Mouse (Mus musculus) testis, postnatal 14 days (tissue): Measurements from ENCODE around the gene Cldn7.
"Not testable (repeated sequence)": the region's sequence is repeated elsewhere in the genome, so short reads cannot be mapped to it uniquely, and the experiment has no call there.

Experiments used
- DNase-seq: peaks from one replicate; pipeline ENCODE4 v3.0.0; 2021; ENCODE audit warnings: low spot score

The Cldn7 gene

DNA sequence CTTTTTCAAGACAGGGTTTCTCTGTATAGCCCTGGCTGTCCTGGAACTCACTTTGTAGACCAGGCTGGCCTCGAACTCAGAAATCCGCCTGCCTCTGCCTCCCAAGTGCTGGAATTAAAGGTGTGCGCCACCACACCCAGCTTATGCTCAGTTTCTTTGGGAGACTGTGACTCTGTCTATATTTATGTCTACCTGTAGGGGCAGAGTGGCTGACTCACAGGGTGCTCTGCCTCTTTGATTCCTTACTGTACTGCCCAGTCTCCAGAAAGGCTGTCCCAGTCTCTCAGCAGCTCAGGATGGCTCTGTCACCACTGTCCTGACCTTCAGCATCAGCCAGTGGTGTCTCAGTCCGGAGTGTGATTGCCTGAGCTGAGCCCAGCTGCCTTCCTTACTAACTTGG lies 9.0 kb upstream of the Cldn7 start:
- not testable (repeated sequence) for DNase-seq

DNA sequence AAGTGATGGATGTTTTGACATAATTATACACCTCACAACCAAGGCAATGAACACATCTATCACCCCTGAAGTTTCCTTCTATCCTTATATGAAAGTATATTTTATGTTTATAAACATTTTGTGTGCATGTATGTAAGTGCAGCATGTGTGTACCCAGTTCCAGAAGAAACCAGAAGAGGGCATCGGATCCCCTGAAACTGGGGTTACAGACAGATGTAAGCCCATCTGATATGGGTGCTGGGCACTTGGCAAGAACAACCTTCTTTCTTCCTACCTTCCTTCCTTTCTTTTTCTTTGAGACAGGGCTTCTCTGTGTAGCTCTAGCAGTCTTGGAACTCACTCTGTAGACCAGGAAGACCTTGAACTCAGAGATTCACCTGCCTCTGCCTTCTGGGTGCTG lies 8.4 kb upstream of the Cldn7 start:
- DNase-seq = no peak

DNA sequence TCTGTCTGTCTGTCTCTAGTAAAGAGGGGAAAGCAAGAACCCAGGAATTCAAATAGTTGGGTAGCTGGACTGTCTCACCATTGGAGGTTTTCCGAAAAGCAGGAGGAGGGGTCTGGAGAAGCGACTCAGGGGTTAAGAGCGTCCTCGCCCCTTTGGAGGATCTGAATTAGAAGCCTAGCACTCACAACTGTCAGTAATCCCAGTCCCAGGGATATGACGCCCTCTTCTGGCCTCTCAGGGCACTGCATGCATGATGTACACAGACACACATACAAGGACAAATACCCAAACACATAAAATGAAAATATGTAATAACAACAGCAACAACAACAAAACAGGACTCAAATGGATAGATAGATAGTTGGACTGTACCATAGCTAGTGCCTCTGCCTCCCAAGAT lies 4.0 kb upstream of the Cldn7 start:
- DNase-seq = no peak

DNA sequence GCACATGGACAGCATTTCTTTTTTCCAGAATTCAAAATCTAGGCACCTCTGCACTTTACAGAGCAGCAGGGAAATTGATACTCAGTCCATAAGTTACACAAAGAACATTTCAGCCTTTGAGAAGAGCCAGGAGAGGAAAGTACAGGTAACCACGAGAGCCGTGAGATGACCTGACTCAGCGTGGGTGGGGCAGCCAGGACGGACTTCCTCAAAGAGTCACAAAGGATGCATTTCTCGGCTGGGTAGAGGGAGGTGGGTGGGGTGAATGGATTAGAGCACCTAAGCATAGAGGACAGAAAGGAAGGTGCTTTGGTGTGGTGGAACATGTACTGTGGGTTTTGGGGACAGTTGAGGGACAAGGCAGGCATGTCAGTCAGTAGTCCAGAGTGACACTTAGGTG lies 2.7 kb upstream of the Cldn7 start:
- no peak for DNase-seq

DNA sequence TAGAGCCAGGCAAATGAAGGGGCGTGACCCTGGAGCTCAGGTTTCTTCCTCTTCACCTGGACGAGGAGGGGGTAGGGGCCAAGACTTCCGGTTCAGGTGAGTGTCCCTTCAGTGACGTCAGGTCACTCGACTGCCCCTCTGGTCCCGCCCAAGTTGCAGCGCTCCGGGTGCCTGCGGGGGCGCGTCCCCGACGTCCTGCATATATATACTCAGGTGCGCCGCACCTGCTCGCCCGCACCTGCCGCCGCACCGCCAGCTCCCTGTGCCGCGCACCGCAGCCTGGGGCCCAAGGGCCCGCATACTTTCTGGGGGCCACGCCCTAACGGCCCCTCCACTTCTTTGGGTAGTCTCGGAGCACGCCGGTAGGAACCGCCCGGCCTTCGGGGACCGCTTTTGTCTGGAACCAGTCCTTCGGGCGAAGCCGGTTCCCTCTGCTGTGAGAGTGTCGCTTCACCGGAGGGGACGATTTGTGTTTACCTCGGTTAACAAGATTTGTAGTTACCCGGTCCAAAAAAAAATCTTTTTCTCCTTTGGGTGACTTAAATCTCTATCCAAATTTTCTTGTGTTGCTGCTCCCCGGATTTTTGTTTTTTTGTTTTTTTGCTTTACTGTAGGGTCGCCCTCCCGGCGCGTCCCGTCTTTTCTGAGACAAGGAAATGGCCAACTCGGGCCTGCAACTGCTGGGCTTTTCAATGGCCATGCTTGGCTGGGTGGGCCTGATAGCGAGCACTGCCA lies 859 bp downstream of the Cldn7 start:
- DNase-seq = no peak

DNA sequence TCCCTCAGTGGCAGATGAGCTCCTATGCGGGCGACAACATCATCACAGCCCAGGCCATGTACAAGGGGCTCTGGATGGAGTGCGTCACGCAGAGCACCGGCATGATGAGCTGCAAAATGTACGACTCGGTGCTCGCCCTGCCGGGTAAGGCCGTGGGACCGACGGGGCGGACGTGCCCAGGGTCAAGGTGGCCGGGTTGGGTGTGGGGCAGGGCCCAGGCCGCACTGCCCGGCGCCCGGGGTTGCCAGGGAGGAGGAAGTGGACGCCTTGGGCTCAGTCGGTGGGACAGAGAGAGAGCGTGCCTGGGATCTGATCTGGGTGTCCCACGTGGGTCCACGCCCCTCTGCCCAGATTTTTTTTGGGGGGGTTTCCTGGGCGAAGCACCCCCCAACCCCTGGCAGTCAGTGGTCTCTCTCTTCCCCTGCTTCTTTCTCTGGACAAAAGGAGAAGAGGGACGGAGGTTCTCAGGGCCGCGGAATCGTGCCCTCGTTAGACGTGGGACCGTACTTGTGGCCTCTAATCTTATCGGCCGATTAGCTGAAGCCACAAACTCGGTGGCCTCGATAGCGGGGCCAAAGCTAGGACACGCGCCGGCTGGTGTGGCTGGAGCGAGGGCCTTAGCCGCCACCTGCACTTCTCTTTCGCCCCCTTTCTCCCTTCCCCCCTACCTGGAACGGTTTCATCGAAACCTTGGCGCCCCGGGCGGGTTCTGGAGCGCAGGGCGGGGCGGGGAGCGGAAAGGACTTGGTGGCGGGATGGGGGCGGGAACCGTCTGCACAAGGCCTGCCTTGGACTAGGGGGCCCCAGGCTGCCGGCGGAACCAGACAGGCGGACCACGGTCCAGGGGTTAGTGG lies 1.7 kb downstream of the Cldn7 start:
- DNase-seq = peak; percentile 59

DNA sequence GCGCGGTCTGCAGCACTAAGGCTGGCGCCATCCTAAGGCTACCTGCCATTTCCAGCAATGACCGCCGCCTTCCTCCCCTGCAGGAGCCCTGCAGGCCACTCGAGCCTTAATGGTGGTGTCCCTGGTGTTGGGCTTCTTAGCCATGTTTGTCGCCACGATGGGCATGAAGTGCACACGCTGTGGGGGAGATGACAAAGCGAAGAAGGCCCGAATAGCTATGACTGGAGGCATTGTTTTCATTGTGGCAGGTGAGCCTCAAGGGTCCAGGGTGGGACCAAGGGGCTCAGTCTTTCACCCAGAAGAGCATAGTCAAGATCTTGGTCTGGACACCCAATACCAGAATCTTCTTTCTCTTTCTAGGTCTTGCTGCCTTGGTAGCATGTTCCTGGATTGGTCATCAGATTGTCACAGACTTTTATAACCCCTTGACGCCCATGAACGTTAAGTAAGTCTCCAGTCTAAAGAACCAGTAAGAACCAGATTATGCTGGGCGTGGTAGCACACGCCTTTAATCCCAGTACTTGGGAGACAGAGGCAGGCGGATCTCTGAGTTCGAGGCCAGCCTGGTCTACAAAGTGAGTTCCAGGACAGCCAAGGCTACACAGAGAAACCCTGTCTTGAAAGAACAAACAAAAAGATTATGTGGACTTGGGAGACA lies 2.4 kb downstream of the Cldn7 start:
- DNase-seq = no peak

DNA sequence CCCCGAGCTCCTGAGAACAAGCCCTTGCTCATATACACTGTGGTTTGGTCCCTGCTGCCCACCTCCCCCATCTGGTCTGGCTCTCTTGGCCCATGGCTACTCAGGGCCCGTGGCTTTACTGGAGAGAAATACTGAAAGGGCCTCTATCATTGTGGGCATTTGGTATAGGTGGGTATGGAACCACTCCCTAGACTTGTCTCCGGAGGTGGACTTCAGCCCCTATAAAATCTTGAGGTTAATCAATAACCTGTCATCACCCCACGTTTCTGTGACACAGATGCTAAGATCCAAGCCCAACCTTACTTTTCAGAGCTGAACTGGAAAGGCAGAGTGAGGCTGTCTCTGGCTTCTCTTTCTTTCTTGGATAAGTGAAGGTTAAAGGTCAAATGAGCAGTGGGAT lies 4.2 kb downstream of the Cldn7 start:
- DNase-seq = no peak

DNA sequence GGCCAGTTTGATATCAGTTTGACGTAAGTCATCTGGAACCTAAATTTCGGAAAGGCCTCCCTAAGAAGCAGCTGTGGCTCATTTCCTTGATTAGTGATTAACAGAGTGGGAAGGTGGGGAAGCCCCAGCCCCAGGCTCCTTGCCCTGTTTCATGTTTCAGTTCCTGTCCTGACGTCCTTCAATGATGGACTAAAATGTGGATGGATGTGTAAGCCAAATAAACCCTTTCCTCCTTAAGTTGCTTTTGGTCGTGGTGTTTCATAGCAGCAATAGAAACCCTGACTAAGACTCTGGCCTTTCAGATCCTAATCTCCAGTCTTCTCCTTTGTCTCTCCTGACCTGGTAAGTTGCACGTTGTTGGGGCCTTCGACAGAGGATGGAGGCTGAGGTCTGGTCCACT lies 5.6 kb downstream of the Cldn7 start:
- no peak for DNase-seq

DNA sequence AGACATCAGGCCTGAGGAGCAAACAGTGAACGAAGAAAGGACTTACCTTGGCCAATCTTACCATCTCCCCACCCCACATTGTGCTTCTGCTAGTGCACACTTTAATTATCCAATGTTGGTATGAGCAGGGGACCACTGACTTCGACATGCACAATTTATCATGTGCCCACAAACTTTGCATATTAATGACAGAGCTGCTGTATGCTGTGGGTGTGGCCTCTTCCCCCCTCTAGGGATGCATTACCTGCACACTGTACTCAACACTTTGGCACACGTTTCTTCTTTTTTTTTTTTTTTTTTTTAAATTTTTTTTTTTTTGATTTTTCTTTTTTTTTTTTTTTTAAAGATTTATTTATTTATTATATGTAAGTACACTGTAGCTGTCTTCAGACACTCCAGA lies 6.2 kb downstream of the Cldn7 start:
- no peak for DNase-seq

DNA sequence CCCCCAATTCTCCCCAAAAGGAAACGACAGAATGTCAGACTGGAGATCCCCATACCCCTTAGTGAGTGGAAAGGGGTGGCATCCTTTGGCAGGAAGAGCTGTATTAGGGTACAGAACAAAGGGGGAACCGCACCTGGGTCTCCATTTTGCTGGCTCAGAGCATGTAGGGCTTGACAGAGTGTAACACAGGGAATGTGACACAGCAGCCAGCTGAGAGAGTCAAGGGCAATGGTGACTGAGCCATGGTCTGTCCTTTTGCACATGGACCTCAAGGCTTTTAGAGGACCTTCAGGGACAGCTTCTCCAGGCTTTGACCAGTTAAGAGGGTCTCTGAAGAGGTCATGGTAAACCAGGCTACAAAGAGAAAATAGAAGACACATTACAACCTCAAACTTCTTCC lies 10.3 kb downstream of the Cldn7 start:
- no peak for DNase-seq

DNA sequence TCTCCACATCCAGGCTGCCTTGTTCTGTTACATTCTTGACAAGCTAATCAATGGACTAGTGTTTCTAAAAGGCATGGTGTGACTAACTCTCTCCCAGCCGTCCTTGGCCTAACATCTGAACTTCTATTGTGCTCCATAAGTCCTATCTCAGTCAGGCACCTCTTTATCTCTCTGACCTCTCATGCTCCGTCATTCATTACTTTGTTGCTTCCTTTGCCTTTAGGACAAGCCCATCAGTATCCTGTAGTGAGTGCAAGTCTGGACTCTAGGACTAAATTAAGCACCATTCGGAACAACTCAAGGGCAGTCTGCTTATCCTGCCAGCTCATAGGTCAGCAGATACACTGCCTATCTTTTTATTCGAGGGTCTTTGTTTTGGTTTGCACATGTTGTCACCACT lies 11.7 kb downstream of the Cldn7 start:
- peak; percentile 55 for DNase-seq

DNA sequence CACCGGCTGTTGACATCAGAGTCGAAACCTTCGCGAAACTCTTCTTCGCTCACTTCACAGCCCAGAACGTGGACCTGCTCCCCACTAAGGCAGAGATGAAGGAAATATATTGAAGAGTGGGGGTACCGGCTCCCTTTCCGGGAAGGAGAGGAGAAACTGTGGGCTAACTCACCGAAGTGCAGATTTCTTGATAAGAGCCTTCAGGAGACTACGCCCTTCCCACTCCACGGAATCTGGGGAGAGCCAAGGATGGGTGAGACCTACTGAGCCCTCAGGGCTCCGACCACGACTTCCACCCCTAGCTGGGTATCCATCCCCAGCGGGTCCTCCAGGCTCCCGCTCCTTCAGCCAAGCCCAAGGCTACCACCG lies 15.2 kb downstream of the Cldn7 start:
- no peak for DNase-seq

DNA sequence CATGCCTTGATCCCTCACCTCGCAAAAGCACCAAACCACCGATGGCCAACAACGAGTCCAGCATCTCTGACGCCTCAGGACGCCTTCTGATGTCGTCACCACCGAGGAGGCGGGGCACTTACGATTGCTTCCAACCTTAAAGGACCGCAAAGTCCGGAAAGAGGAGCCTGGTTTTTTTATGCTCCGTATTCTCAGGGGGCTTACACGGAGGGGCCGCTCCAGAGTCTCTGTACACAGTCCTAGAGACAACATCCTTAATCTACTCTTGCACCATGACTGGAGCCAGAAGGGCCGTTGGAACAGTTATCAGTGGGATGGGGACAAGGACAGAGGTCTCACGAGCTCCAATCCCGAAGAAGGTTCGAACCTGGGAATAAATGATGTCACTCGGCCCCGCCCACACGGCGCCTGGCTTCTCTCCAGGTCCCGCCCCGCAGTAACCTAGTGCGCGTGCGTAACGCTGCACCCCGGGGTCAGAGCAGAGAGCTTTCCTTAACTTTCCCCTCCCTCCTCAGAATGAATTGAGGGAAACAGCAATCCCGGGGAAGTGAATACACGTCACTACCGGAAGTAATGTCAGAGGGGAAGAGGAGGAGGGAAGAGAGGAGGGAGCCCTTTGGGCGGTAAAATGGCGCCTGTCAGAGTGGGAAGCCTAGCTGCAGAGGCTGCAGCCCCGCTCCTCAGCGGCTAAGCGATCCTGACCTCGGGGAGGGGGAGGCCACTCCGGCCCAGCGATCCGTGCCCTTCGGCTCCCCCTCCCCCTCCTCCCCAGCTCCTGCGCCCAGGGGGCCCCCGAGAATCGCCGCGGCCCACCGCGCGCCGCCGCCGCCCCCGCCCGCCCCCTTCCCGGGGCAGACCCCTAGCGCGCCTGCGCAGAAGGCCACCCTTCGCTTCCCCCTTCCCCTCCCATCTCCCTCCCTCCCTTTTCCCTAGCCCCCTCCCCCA lies 15.9 kb downstream of the Cldn7 start:
- DNase-seq = peak; percentile 95

DNA sequence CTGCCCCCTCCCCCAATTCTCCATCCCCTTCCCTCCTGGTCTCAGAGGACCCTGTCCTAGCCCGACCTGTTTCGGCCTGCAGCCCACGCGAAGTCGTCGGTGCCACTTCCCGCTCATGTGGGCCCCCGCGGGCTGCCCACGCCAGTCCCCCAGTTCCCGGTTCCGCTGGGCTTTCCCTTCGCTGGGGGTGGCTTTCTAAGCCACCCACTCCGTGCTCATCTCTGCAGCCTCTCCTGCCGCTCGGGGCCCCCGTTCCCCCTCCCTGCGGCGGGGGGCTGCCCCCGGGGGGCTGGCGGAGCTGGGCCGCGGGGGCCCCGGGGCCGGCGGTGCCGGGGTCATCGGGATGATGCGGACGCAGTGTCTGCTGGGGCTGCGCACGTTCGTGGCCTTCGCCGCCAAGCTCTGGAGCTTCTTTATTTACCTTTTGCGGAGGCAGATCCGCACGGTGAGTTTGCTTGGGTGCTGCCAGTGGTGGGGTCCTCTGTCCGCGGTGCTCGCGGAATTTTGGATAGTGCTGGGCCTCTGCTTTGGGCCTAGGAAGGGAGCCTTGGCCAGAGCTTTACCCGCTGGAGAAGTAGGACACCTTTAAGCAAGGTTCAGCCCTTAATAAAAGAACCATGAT lies 16.7 kb downstream of the Cldn7 start, which contains the start of gene Ctdnep1:
Ctdnep1 (plus strand) TSS at position 16 of the 622 bp plus-strand sequence.
- no peak for DNase-seq

DNA sequence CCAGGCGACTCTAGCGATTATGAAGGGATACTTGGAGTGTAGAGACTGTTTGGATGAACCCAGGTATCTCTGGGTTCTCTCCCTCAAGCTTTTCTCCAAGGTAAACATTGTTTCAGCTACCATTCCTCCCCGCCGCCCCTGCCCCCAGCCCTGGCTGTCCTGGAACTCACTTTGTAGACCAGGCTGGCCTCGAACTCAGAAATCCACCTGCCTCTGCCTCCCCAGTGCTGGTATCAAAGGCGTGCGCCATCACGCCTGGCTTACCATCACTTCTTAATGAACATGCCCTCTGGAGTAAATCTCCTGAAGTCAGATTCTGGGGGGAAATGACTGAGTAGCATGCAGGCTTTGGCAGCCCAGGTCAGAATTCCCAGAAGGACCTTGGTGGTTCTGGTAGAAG lies 17.6 kb downstream of the Cldn7 start, which contains the start of gene Elp5:
Elp5 (minus strand) TSS at position 293 of the 400 bp plus-strand sequence.
- DNase-seq = no peak

DNA sequence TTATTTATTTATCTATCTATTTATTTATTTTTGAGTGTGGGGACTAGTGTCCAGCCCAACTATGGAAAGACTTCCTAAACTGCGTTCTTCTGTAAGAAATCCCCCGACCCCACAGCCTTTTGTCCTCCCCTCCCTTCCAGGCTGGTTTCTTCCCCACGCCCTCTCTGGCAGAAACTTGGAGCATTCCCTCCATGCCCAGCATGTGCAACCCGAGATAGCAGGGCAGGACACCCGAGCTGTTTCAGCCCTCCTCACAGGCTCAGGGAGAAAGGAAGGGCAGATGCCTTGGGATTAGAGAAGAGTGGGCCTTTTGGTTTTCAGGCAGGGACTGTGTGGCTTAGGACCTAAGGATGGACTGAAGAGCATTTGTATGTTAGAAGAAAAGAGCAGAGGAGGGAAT lies 18.3 kb downstream of the Cldn7 start:
- no peak for DNase-seq

DNA sequence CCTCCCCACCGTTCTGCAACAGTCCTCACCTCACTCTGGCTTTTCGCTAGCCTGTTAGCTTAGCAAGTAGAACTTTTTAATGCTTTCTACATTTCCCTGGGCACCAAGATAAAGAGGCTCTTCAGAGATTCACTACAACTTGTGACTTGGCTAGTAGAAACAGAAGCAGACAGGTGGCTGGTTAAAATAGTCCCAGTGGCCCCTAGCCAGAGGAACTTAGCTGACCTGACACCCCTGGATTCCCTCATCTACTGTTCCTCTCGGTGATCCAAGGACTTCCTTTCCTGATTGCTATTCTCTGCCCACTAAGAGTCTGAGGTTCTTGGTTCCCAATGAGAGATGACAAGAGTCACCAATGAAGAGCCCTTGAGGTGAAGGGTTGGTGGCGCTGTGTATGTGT lies 18.8 kb downstream of the Cldn7 start:
- no peak for DNase-seq

DNA sequence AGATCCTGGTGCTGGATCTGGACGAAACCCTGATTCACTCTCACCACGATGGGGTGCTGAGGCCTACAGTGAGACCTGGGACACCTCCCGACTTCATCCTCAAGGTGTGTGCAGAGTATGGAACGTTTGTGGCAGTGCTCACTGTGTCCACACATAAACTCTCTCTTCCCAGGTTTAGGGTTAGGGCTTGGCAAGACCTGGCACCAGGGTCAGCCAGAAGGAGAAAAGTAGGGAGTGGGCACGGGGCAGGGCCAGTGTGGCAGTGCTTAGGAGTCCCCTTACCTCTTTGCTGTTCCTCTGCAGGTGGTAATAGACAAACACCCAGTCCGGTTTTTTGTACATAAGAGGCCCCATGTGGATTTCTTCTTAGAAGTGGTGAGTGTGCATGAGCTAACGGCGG lies 19.9 kb downstream of the Cldn7 start:
- DNase-seq = no peak

DNA sequence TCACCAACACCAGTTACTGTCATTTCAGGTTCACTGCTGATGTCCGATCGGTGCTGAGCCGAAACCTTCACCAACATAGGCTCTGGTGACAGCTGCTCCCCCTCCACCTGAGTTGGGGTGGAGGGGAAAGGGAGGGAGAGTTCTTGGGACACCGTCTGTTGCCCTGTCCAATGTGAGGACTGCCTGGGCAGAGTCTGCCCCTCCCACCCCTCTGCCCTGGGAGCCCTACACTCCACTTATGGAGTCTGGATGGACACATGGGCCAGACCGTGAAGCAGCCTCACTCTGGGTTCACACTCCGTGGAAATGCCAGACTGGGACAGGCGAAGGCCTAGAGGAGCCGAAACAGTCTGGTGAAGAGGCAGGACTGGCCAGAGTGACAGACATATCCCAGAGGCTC lies 25.4 kb downstream of the Cldn7 start:
- DNase-seq = no peak
